Mouse (Mus musculus): ENCODE measurements around the gene Lrp2. TPM values are rescaled to one million over a fixed set of nuclear protein-coding genes. Genes with fewer than 3 reads are reported as not detected.

Gene Lrp2
- polyA plus RNA-seq, 1 experiment from 2014 or later: 37.5 TPM

DNA sequence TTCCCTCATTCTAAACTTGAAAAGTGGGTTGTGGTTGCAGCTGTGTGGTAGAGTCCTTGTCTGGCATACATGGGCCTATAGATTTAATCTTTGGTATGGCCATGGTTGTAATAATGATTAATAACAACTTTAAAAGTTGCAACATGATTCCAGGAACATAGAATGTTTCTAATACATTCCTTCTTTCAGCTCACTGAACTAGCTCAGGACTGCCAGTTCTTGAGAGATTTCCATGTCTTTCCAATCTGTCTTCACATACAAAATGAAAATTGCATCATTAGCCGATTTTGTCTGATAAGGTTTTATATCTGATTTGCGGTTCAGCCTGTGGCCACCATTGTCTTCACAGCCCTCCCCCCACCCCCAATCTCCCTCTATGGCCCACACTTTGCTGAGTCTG lies 5.8 kb downstream of the Lrp2 start:
- DNase-seq (ENCODE audit: low spot score) (no peak), ATAC-seq (replicated peaks; ENCODE audit: low FRiP score, low read depth) (no peak)
- no peak overlapping the region for H3K4me3 ChIP-seq (replicated peaks; ENCODE audit: low read depth, low read length)

DNA sequence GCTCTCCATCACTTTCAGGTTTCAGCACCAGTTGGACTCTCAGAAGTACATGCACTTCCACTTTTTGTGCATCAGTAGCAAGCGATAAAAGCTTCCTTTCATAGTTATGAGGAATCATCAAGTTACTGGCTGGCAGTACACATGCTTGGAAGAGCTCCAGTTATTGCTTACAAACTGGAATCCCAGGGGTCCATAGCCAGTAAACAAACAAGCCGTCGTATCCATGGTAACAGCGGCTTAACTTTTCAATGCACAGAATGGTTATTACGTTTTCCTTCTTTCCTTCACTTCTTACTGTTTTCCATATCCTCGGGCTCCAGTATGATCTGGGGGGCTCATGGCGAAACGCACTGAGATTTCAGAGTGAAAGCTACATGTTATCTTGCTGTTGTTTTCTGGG lies 7.7 kb downstream of the Lrp2 start:
- no peak overlapping the region for H3K27ac ChIP-seq
- no peak overlapping the region for H3K4me2 ChIP-seq (ENCODE audit: low read length)
- H3K4me1 ChIP-seq (replicated peaks; ENCODE audit: insufficient read depth, low read length): no peaks in the 10 kb centered on the region
- no peaks in the 10 kb centered on the region for H3K9me3 ChIP-seq (replicated peaks; ENCODE audit: low read length)
- TF ChIP-seq CTCF (IDR thresholded peaks at IDR 0.05; ENCODE audit: low read depth): no peak
- H3K27me3 ChIP-seq (ENCODE audit: insufficient read depth, low read length): peaks cover 6% of the 10 kb centered on the region; the same call in 1 of the 2 replicates
- DNase-seq (ENCODE audit: low spot score) (no peak), ATAC-seq (replicated peaks; ENCODE audit: low FRiP score, low read depth) (no peak)
- H3K9ac ChIP-seq (ENCODE audit: low read depth, low read length): no peak overlapping the region
- H3K36me3 ChIP-seq (ENCODE audit: insufficient read depth, low read length): no peaks in the 10 kb centered on the region
- H3K4me3 ChIP-seq (replicated peaks; ENCODE audit: low read depth, low read length): no peak overlapping the region
- 91% methylated on average over 8 of the region's 8 CpGs for WGBS

More for the DNA sequence above, 5.8 kb downstream of the Lrp2 start:
- Histone ChIP-seq H3K36me3 (ENCODE audit: insufficient read depth, low read length) (no peaks in the 10 kb centered on the region), H3K4me2 (ENCODE audit: low read length) (no peak overlapping the region), H3K9ac (ENCODE audit: low read depth, low read length) (no peak overlapping the region), H3K27ac (no peak overlapping the region), H3K4me1 (replicated peaks; ENCODE audit: insufficient read depth, low read length) (no peaks in the 10 kb centered on the region), H3K9me3 (replicated peaks; ENCODE audit: low read length) (no peaks in the 10 kb centered on the region), H3K27me3 (ENCODE audit: insufficient read depth, low read length) (peaks cover 6% of the 10 kb centered on the region; the same call in 1 of the 2 replicates)
- WGBS: 83% methylated on average over 2 of the region's 2 CpGs
- TF ChIP-seq CTCF (IDR thresholded peaks at IDR 0.05; ENCODE audit: low read depth): no peak

DNA sequence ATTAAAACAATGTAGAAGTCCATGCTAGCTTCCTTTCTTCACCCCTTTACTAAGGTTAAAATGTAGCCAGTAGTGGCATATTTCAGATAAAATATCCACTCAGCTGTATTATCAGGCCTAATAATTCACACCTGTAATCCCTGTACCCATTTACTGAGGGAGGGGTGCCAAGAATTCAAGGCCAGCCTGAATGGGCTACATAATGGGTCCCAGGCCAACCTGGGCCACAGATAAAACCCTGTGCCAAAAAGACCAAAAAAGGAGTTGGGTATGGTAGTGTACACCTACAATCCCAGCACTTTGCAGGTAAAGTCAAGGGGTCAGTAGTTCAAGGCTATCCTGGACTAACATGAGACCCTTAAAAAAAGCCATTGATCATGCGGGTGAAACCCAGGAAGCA lies 9.3 kb downstream of the Lrp2 start:
- TF ChIP-seq CTCF (IDR thresholded peaks at IDR 0.05; ENCODE audit: low read depth): no peak
- Histone ChIP-seq H3K27me3 (ENCODE audit: insufficient read depth, low read length) (no peaks in the 10 kb centered on the region), H3K27ac (no peak overlapping the region), H3K4me3 (replicated peaks; ENCODE audit: low read depth, low read length) (no peak overlapping the region), H3K36me3 (ENCODE audit: insufficient read depth, low read length) (no peaks in the 10 kb centered on the region), H3K9me3 (replicated peaks; ENCODE audit: low read length) (no peaks in the 10 kb centered on the region), H3K4me2 (ENCODE audit: low read length) (no peak overlapping the region), H3K4me1 (replicated peaks; ENCODE audit: insufficient read depth, low read length) (no peaks in the 10 kb centered on the region), H3K9ac (ENCODE audit: low read depth, low read length) (no peak overlapping the region)
- WGBS: 92% methylated on average over 1 of the region's 1 CpGs
- ATAC-seq (replicated peaks; ENCODE audit: low FRiP score, low read depth) (no peak), DNase-seq (ENCODE audit: low spot score) (no peak)

DNA sequence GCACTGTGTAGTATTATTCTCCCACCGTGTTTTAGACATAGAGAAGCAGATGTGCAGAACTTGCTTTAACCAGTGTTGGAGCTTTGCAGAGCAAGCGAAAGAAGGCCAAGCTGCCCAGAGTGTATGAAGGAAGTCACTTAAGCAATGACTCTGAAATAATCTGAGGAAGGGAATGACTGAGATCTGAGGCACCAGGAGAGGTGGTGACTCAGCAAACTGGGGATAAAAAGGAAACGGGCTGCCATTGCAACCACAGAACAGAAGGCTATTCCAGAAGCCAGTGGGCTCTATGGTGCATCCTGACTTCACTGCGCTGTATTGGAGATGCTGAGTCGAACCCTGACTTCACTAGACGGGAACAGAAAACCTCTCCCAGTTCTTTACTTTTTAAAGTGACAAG lies 10.9 kb downstream of the Lrp2 start:
- no peaks in the 10 kb centered on the region for H3K36me3 ChIP-seq (ENCODE audit: insufficient read depth, low read length)
- H3K4me3 ChIP-seq (replicated peaks; ENCODE audit: low read depth, low read length): no peak overlapping the region
- no peaks in the 10 kb centered on the region for H3K9me3 ChIP-seq (replicated peaks; ENCODE audit: low read length)
- DNase-seq (ENCODE audit: low spot score) (no peak), ATAC-seq (replicated peaks; ENCODE audit: low FRiP score, low read depth) (no peak)
- H3K4me2 ChIP-seq (ENCODE audit: low read length): no peak overlapping the region
- H3K27me3 ChIP-seq (ENCODE audit: insufficient read depth, low read length): no peaks in the 10 kb centered on the region
- no peaks in the 10 kb centered on the region for H3K4me1 ChIP-seq (replicated peaks; ENCODE audit: insufficient read depth, low read length)
- 72% methylated on average over 6 of the region's 6 CpGs for WGBS
- H3K27ac ChIP-seq: no peak overlapping the region
- H3K9ac ChIP-seq (ENCODE audit: low read depth, low read length): no peak overlapping the region
- TF ChIP-seq CTCF (IDR thresholded peaks at IDR 0.05; ENCODE audit: low read depth): no peak

DNA sequence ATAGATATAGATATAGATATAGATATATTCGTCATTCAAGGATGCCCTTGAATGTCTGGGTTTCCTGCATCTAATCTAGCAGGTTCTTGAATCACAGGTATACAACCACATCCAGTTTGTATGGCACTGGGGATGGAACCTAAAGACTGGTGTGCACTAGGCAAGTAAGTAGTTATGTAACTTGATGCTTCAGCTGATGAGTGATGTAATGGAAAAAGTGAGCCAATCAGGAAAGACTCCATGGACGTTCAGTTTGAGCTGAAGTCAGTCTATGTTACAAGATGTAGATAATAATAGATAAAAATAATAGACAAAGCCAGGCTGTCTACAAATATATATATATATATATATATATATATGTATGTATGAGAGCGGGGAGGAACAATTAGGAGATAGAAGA lies 11.6 kb downstream of the Lrp2 start:
- DNase-seq (ENCODE audit: low spot score): no peak
- no peak overlapping the region for H3K9ac ChIP-seq (ENCODE audit: low read depth, low read length)
- no peak for TF ChIP-seq CTCF (IDR thresholded peaks at IDR 0.05; ENCODE audit: low read depth)
- H3K4me1 ChIP-seq (replicated peaks; ENCODE audit: insufficient read depth, low read length): no peaks in the 10 kb centered on the region
- H3K27me3 ChIP-seq (ENCODE audit: insufficient read depth, low read length): no peaks in the 10 kb centered on the region
- no peak overlapping the region for H3K4me2 ChIP-seq (ENCODE audit: low read length)
- no peak overlapping the region for H3K4me3 ChIP-seq (replicated peaks; ENCODE audit: low read depth, low read length)
- 75% methylated on average over 3 of the region's 3 CpGs for WGBS
- H3K36me3 ChIP-seq (ENCODE audit: insufficient read depth, low read length): no peaks in the 10 kb centered on the region
- no peak for ATAC-seq (replicated peaks; ENCODE audit: low FRiP score, low read depth)
- no peaks in the 10 kb centered on the region for H3K9me3 ChIP-seq (replicated peaks; ENCODE audit: low read length)
- H3K27ac ChIP-seq: no peak overlapping the region

DNA sequence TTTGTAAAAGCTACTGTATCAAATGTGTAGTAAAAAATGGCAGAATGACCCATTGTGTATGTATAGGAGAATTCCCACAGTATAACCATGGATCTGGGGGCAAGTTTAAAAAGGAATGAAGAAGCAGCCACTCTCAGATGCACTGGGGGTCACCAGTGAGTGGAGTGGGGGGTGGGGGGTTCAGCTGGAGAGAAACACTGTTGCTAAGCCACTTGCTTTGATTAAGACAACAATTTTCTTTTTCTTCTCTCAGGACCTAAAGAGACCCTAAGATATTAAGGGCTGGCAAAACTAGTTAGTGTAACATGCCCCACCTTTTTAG lies 12.2 kb downstream of the Lrp2 start:
- Histone ChIP-seq H3K27ac (no peak overlapping the region), H3K36me3 (ENCODE audit: insufficient read depth, low read length) (no peaks in the 10 kb centered on the region), H3K4me2 (ENCODE audit: low read length) (no peak overlapping the region), H3K27me3 (ENCODE audit: insufficient read depth, low read length) (no peaks in the 10 kb centered on the region), H3K9ac (ENCODE audit: low read depth, low read length) (no peak overlapping the region), H3K9me3 (replicated peaks; ENCODE audit: low read length) (no peaks in the 10 kb centered on the region), H3K4me1 (replicated peaks; ENCODE audit: insufficient read depth, low read length) (no peaks in the 10 kb centered on the region), H3K4me3 (replicated peaks; ENCODE audit: low read depth, low read length) (no peak overlapping the region)
- TF ChIP-seq CTCF (IDR thresholded peaks at IDR 0.05; ENCODE audit: low read depth): no peak
- no peak for ATAC-seq (replicated peaks; ENCODE audit: low FRiP score, low read depth)
- no peak for DNase-seq (ENCODE audit: low spot score)

DNA sequence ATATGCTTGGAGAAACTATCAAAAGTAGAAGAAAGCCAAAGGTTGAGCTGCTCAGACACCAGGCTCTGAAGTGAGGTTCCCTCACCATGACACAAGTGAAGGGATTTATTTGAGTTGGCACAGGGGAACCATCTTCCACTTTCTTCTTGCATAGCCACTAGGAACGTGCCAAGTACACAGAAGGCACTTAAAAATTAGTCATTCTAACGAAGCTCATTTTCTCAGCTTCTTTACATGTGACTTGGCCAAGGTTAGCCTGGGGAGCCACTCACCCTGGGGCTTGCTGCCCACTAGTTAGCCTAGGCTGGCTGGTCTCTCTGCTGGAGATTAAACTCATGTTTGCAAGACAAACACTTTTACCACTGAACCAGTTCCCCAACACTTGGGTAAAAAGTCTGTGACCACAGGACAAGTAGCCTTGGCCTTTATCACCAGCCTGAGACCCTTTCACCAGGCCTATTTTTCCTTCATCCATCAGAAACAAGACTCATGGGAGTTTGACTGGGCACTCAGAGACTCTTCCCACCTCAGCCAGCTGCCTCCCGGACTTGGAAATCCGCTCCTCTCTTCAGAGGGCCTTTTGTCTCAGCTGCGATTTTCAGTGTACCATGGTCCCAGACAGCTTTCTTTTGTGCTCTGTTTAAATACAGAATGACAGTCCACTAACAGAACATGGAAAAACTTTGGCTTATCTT lies 12.7 kb downstream of the Lrp2 start:
- Histone ChIP-seq H3K4me2 (ENCODE audit: low read length) (no peak overlapping the region), H3K36me3 (ENCODE audit: insufficient read depth, low read length) (no peaks in the 10 kb centered on the region), H3K9me3 (replicated peaks; ENCODE audit: low read length) (no peaks in the 10 kb centered on the region), H3K4me3 (replicated peaks; ENCODE audit: low read depth, low read length) (no peak overlapping the region), H3K27me3 (ENCODE audit: insufficient read depth, low read length) (no peaks in the 10 kb centered on the region), H3K27ac (no peak overlapping the region), H3K9ac (ENCODE audit: low read depth, low read length) (no peak overlapping the region), H3K4me1 (replicated peaks; ENCODE audit: insufficient read depth, low read length) (no peaks in the 10 kb centered on the region)
- WGBS: 78% methylated on average over 5 of the region's 5 CpGs
- no peak for DNase-seq (ENCODE audit: low spot score)
- no peak for ATAC-seq (replicated peaks; ENCODE audit: low FRiP score, low read depth)
- TF ChIP-seq CTCF (IDR thresholded peaks at IDR 0.05; ENCODE audit: low read depth): no peak

Measured in kidney, postnatal 0 days (tissue).